Mouse (Mus musculus): ENCODE measurements around the gene Slit1. TPM values are rescaled to one million over a fixed set of nuclear protein-coding genes. Genes with fewer than 3 reads are reported as not detected.

The Slit1 gene
- polyA plus RNA-seq, 1 experiment from 2014 or later: 0.35 TPM

GRCm38 (mm10) chr19:41677575-41677974, 65.9 kb downstream of the Slit1 start:
- H3K36me3 ChIP-seq (ENCODE audit: control insufficient read depth, insufficient read depth): no peaks in the 10 kb centered on the region
- no peak overlapping the region for H3K4me2 ChIP-seq (replicated peaks; ENCODE audit: low read depth)
- no peak for ATAC-seq
- TF ChIP-seq CTCF (IDR thresholded peaks at IDR 0.05; ENCODE audit: low read depth): no peak
- no peak overlapping the region for H3K4me3 ChIP-seq (ENCODE audit: low read depth, low read length)
- no peaks in the 10 kb centered on the region for H3K4me1 ChIP-seq (replicated peaks; ENCODE audit: control insufficient read depth, insufficient read depth, low read length)
- H3K27ac ChIP-seq (ENCODE audit: low read depth, low read length): no peak overlapping the region
- no peaks in the 10 kb centered on the region for H3K9me3 ChIP-seq (ENCODE audit: control insufficient read depth)
- H3K9ac ChIP-seq (ENCODE audit: low read depth, low read length): no peak overlapping the region
- 0 out of 2 replicates have a peak, but pooled peaks cover 3% of the 10 kb centered on the region for H3K27me3 ChIP-seq (replicated peaks; ENCODE audit: control insufficient read depth, insufficient read depth, low read length)
- WGBS: 52% methylated on average over 4 of the region's 4 CpGs

GRCm38 (mm10) chr19:41675583-41675982, 67.9 kb downstream of the Slit1 start:
- Histone ChIP-seq H3K36me3 (ENCODE audit: control insufficient read depth, insufficient read depth) (no peaks in the 10 kb centered on the region), H3K27ac (ENCODE audit: low read depth, low read length) (no peak overlapping the region), H3K4me3 (ENCODE audit: low read depth, low read length) (no peak overlapping the region), H3K9ac (ENCODE audit: low read depth, low read length) (no peak overlapping the region), H3K9me3 (ENCODE audit: control insufficient read depth) (no peaks in the 10 kb centered on the region), H3K4me2 (replicated peaks; ENCODE audit: low read depth) (no peak overlapping the region), H3K27me3 (replicated peaks; ENCODE audit: control insufficient read depth, insufficient read depth, low read length) (0 out of 2 replicates have a peak, but pooled peaks cover 3% of the 10 kb centered on the region), H3K4me1 (replicated peaks; ENCODE audit: control insufficient read depth, insufficient read depth, low read length) (no peaks in the 10 kb centered on the region)
- WGBS: 61% methylated on average over 8 of the region's 8 CpGs
- TF ChIP-seq CTCF (IDR thresholded peaks at IDR 0.05; ENCODE audit: low read depth): no peak
- ATAC-seq: no peak

GRCm38 (mm10) chr19:41674366-41674765, 69.1 kb downstream of the Slit1 start:
- no peak overlapping the region for H3K4me2 ChIP-seq (replicated peaks; ENCODE audit: low read depth)
- WGBS: 67% methylated on average over 4 of the region's 4 CpGs
- H3K9me3 ChIP-seq (ENCODE audit: control insufficient read depth): no peaks in the 10 kb centered on the region
- H3K36me3 ChIP-seq (ENCODE audit: control insufficient read depth, insufficient read depth): no peaks in the 10 kb centered on the region
- no peak overlapping the region for H3K9ac ChIP-seq (ENCODE audit: low read depth, low read length)
- 0 out of 2 replicates have a peak, but pooled peaks cover 3% of the 10 kb centered on the region for H3K27me3 ChIP-seq (replicated peaks; ENCODE audit: control insufficient read depth, insufficient read depth, low read length)
- H3K27ac ChIP-seq (ENCODE audit: low read depth, low read length): no peak overlapping the region
- no peak overlapping the region for H3K4me3 ChIP-seq (ENCODE audit: low read depth, low read length)
- no peak for ATAC-seq
- no peaks in the 10 kb centered on the region for H3K4me1 ChIP-seq (replicated peaks; ENCODE audit: control insufficient read depth, insufficient read depth, low read length)
- no peak for TF ChIP-seq CTCF (IDR thresholded peaks at IDR 0.05; ENCODE audit: low read depth)

GRCm38 (mm10) chr19:41672836-41673235, 70.6 kb downstream of the Slit1 start:
- no peaks in the 10 kb centered on the region for H3K4me1 ChIP-seq (replicated peaks; ENCODE audit: control insufficient read depth, insufficient read depth, low read length)
- no peak for TF ChIP-seq CTCF (IDR thresholded peaks at IDR 0.05; ENCODE audit: low read depth)
- no peak for ATAC-seq
- 71% methylated on average over 4 of the region's 4 CpGs for WGBS
- H3K27ac ChIP-seq (ENCODE audit: low read depth, low read length): no peak overlapping the region
- H3K4me3 ChIP-seq (ENCODE audit: low read depth, low read length): no peak overlapping the region
- H3K27me3 ChIP-seq (replicated peaks; ENCODE audit: control insufficient read depth, insufficient read depth, low read length): no peaks in the 10 kb centered on the region
- H3K9ac ChIP-seq (ENCODE audit: low read depth, low read length): no peak overlapping the region
- H3K9me3 ChIP-seq (ENCODE audit: control insufficient read depth): no peaks in the 10 kb centered on the region
- H3K36me3 ChIP-seq (ENCODE audit: control insufficient read depth, insufficient read depth): no peaks in the 10 kb centered on the region
- no peak overlapping the region for H3K4me2 ChIP-seq (replicated peaks; ENCODE audit: low read depth)

GRCm38 (mm10) chr19:41670931-41671330, 72.5 kb downstream of the Slit1 start:
- TF ChIP-seq CTCF (IDR thresholded peaks at IDR 0.05; ENCODE audit: low read depth): no peak
- WGBS: 65% methylated on average over 7 of the region's 7 CpGs
- H3K4me3 ChIP-seq (ENCODE audit: low read depth, low read length): no peak overlapping the region
- H3K36me3 ChIP-seq (ENCODE audit: control insufficient read depth, insufficient read depth): no peaks in the 10 kb centered on the region
- no peaks in the 10 kb centered on the region for H3K9me3 ChIP-seq (ENCODE audit: control insufficient read depth)
- no peaks in the 10 kb centered on the region for H3K4me1 ChIP-seq (replicated peaks; ENCODE audit: control insufficient read depth, insufficient read depth, low read length)
- ATAC-seq: no peak
- H3K4me2 ChIP-seq (replicated peaks; ENCODE audit: low read depth): no peak overlapping the region
- no peak overlapping the region for H3K9ac ChIP-seq (ENCODE audit: low read depth, low read length)
- H3K27ac ChIP-seq (ENCODE audit: low read depth, low read length): no peak overlapping the region
- H3K27me3 ChIP-seq (replicated peaks; ENCODE audit: control insufficient read depth, insufficient read depth, low read length): no peaks in the 10 kb centered on the region

- Histone ChIP-seq H3K4me2 (replicated peaks; ENCODE audit: low read depth) (no peak overlapping the region), H3K27ac (ENCODE audit: low read depth, low read length) (no peak overlapping the region), H3K36me3 (ENCODE audit: control insufficient read depth, insufficient read depth) (no peaks in the 10 kb centered on the region), H3K4me3 (ENCODE audit: low read depth, low read length) (no peak overlapping the region), H3K27me3 (replicated peaks; ENCODE audit: control insufficient read depth, insufficient read depth, low read length) (no peaks in the 10 kb centered on the region), H3K9me3 (ENCODE audit: control insufficient read depth) (no peaks in the 10 kb centered on the region), H3K4me1 (replicated peaks; ENCODE audit: control insufficient read depth, insufficient read depth, low read length) (no peaks in the 10 kb centered on the region), H3K9ac (ENCODE audit: low read depth, low read length) (no peak overlapping the region)
- 36% methylated on average over 5 of the region's 5 CpGs for WGBS
- no peak for TF ChIP-seq CTCF (IDR thresholded peaks at IDR 0.05; ENCODE audit: low read depth)
- no peak for ATAC-seq
Measured at GRCm38 (mm10) chr19:41670473-41670872, 73.0 kb downstream of the Slit1 start.

All from intestine, postnatal 0 days (tissue).